Mouse (Mus musculus) activated CD4-positive, CD25-positive, alpha-beta regulatory T cell, adult 4 months (primary cell): Measurements from ENCODE around the gene Ubxn6. TPM values are rescaled to one million over a fixed set of nuclear protein-coding genes. Genes with fewer than 3 reads are reported as not detected.
A peak's percentile ranks its signal among the peaks of the same experiment; 100 is the strongest.
"Not testable (repeated sequence)": the region's sequence is repeated elsewhere in the genome, so short reads cannot be mapped to it uniquely, and the experiment has no call there.

Experiments used
- ATAC-seq: one replicate; pipeline ENCODE4 v1.8.0; 2017
- polyA plus RNA-seq, 2 experiments: library from polyadenylated mRNA; unstranded; fragments of 100-300 nt; shearing (Covaris generic); gene quantifications; one replicate each; pipeline ENCODE4 v1.2.1; 2017

Gene Ubxn6
- polyA plus RNA-seq, 2 experiments from 2014 or later: 33.8 to 42.1 TPM

DNA sequence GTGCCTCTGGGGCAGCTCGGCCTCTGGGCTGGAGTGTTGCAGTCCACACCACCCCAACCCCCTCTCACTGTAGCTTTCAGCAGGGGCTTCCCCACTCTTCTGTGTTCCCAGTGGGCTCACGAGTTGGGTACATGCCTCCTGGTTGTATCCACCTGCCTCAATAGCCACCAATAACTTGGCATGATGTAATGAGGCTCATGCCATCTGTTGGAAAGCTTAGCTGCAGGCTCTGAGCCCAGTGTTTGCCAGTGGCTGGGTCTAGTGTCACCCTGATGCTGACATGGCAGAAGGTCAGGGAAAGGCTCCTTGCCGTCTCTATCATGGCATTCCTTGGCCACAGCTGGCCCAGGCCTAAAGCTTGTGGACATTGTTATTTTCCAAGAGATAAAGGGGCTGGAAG, 26.0 kb upstream of the Ubxn6 start:
- no peak for ATAC-seq

DNA sequence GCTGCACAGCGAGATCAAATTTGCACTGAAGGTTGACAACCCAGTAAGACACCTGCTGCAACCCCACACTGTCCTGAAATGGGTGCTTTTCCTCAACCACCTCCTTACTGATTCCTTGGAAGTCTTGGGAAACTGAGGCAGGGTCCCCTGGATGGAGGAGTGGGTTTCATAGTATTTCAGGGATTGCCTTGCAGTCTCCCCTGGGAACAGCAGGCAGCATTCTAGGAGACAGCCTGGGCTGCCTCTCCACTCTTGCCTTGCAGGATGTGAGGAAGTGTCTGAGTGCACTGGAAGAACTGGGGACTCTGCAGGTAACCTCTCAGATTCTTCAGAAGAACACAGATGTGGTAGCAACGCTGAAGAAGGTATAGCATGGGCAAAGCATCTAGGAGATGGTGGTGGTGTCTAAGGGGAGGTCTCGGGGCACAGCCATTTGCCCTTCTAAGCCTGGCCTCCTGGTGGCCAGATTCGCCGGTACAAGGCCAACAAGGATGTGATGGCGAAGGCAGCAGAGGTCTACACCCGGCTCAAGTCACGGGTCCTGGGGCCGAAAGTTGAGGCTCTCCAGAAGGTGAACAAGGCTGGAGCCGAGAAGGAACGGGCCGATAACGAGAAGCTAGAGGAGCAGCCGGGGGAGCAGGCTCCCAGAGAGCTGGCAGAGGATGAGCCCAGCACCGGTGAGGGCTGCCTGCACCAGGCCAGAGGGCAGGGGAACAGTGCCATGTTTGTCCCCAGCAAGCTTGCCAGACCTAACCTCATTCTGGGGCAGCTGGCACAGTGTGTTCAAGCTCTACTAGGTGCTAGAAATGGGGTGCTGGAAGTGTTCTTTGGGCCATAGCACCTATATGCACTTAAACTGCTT, 24.1 kb upstream of the Ubxn6 start:
- no peak for ATAC-seq

DNA sequence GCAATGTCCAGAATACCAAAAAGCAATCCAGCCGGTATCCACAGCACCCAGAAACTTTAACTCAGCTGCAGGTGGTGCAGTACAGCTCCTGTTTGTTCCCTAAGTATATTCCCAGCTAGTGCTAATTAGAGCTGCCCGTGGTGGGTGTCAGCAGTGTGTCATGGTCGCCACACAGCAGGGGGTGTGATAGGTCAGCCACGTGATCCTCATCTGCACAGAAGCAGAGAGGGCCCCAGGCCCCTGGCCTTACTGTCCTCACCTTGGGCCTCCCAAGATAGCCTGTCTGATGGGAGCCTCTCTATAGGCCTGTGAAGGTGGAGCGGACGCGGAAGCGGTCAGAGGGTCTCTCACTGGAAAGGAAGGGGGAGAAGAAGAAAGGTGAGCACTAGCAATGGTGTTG, 23.4 kb upstream of the Ubxn6 start:
- no peak for ATAC-seq

DNA sequence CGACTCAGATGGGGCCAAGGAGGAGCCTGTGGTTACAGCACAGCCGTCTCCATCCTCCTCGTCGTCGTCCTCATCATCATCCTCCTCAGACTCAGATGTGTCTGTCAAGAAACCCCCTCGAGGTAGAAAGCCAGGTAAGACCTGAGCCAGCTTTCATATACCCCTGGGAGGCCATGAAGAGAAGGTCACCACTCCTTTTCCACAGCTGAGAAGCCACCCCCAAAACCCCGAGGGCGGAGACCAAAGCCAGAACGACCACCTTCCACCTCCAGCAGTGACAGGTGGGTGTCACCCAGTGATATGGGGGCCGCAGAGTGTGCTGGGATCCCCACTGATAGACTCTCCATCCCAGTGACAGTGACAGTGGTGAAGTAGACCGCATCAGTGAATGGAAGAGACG, 22.1 kb upstream of the Ubxn6 start:
- ATAC-seq: no peak

DNA sequence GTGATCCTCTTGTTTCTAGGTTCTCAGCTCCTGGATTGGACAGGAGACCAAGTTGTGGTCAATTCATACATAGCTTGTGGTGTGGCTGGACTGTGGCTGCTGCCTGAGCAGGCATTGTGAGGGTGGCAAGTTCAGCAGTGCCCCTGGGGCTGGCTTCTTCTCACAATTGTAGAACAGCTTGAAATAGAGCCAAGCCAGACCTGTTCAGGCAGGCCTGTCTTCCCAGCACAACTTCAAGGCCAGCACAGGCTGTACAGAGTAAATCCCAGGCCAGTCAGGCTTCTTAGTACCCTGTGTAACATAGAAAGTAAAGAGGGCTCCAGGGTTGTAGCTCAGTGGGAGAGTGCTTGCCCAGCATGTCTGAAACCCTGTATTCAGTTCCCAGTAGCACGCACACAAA, 18.0 kb upstream of the Ubxn6 start:
- ATAC-seq: no peak

DNA sequence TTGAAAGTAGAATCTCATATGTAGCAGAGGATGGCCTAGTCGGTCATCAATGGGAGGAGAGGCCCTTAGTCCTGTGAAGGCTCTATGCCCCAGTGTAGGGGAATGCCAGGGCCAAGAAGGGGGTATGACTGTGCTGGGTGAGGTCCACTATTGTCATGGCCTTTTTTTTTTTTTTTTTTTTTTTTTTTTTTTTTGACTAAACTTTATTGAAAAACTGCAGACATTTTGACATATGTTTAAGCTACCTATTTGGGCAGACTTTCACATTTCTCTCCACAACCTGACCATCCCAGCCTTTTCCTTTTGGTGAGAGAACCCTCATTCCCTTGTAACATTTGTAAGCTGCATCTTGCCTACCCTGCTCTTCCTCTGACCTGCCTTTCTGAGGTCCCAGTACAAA, 17.5 kb upstream of the Ubxn6 start:
- no peak for ATAC-seq

DNA sequence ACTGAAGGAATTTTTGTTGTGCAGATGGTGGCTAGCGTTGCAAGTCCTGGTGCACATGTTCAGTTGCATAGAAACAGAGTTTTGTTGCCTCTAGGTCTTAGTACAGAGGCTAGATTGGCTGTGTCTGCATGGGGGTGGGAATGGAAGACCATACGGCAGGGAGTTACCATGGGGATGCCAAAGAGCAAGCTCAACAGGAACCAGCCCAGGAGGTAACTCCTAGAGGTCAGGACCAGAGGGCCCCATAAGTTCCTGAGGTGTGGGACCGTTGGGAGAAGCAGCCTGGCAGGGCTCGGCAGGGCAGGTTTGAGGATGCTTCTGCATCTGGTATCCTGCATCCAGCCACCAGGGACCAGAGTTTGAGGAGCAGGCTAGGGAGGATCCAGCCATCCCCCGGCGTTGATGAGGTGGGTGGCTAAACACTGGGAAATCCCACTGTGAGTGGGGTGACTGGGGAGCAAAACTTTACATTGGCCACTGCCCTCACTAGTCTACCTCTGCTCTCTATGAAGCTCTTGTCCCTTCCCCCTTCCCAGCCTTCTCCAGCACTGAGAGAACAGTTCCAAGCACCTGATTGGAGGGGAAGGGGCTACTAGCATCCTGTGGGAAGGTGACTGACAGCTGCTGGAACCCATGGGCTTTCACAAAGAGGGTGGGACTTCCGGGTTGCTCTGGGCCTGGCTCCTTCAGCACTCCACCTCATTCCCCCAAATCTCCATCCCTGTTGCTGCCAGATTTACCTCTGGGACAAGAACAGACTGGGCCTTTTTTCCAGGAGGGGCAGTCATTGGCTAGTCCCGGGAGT, 6.2 kb upstream of the Ubxn6 start:
- no peak for ATAC-seq

DNA sequence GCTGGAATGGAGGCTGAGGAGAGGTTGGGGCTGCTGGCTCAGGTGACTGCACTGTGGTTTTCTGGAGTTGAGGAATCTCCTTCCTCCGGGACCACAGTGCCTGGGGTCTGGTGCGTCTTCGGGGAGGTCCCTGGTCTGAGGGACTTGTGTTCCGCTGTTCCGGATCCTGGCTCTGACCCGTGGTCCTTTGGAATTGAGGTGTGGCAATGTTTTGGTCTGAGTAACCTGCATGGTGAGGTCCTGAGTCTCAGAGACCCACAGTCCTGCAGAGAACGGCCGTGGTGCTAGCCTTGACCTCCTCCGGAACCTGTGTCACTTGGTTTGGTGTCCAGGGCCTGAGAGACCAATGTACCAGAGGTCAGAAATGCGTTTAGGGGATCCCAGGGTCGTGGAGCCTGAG, 5.1 kb upstream of the Ubxn6 start:
- no peak for ATAC-seq

DNA sequence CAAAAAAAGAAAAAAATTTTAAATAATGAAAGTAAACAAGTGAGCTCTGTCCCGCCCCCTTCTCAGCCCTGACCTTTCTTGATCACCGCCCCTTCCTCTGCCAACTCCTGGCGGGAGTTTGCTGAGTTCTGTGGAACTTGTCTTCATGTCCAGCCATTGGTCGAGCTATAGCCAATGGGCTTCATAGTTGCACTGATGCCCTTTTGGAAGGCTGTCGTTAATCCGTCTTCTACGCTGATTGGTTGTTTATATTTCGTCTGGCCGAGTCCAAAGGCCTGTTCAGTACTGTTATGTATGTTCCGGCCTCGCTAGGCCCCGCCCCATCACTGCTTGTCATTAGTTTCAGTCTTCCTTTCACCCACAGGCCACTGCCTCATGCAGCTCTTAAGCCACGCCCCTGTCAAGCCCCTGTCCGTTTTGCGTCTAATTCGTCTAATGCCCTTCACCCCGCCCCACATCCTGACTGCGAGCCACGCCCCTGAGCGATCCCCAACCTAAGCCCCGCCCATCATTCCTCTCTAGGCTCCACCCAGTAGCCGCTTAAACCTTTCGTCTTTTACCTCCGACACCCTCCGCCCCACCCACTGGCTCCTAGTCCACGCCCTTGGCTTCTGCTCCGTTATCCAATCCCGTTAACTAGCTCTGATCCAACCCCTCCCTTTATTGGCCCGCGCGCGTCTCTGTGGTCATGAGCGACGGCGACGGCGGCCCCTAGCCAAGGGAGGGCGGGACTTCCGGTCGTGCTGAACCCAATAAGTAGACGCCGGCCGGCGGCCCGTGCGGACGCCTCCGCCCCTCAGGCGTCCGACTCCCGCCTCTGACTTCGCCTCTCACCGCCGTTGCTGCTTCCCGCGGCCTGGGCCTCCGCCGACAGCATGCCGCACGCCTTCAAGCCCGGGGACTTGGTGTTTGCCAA, 4.3 kb upstream of the Ubxn6 start, which contains the start of gene Hdgfl2:
Gene Hdgfl2, plus strand, starts transcription at position 755 of the 916 bp plus-strand sequence.
- peak; percentile 76 for ATAC-seq

DNA sequence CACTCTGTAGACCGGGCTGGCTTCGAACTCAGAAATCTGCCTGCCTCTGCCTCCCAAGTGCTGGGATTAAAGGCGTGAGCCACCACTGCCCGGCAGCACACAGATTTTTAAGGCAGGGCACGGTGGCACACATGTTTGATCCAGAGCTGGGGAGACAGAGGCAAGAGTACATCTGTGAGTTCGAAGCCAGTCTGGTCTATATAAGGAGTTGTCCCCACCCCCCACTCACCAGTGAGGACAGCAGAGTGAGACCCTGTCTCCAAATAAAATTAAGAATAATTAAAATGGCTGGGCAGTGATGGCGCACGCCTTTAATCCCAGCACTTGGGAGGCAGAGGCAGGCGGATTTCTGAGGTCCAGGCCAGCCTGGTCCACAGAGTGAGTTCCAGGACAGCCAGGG, 3.5 kb upstream of the Ubxn6 start:
- ATAC-seq: not testable (repeated sequence)

DNA sequence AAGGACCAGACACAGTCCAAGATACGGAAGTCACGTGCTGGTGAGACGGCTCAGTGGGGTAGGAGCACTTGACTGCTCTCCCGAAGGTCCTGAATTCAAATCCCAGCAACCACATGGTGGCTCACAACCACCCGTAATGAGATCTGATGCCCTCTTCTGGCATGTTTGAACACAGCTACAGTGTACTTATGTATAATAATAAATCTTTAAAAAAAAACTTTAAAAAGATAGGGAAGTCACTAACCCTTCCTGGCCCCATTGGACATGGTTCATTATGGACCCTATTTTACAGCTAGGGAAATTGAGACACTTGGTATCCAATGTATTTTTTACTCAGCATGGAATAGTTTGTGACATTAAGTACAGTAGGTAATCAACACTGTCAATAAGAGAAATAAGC, 2.7 kb upstream of the Ubxn6 start:
- no peak for ATAC-seq

DNA sequence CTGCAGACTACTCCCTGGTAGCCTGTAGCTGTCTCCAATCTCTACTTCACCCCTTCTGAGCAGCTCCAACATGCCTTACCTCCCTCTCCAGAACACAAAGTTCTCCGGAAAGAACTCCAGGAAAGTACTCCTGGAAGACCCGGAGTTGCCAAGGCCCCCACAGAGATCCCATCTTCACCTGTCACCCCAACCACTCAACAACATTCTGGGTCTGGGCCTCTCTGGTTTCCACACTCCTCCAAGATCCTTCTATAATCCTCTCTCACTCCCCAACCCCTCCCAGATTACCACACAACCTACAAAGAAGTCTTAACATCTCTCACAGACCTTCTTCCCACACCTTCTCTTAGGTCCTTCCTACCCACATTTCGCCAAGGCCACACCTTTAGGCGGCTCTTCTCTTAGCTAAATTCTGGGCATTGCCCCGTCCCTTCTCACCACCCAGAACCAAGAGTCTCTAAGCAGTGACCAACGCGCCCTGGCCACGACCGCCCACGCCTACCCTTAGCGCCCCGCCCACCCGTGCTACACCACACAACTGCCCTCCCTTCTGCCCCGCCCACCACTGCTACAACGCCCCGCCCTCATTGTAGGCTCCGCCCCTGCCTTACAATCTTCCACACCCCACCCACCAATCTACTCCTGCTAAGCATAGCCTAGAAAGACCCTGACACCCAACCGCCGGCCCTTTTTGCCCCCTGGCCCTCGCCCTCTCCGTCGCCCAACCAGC, 566 bp downstream of the Ubxn6 start:
- no peak for ATAC-seq

DNA sequence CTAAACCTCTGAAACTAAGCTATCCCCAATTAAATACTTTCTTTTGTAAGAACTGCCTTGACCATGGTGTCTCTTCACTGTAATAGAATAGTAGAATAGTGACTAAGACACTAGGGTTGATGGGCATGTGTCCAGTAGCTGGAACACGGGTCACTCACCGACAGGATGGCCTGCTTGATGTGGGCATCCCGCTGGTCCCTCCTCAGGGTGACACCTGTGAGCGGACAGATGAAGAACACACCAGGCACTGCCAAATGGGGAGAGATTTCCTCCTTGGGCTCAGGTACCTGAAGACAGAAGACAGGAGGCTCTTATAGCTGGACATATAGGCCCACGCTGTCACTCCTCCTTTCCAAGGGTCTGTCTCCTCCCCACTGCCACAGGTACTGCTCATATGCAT, 2.6 kb downstream of the Ubxn6 start:
- ATAC-seq: no peak

DNA sequence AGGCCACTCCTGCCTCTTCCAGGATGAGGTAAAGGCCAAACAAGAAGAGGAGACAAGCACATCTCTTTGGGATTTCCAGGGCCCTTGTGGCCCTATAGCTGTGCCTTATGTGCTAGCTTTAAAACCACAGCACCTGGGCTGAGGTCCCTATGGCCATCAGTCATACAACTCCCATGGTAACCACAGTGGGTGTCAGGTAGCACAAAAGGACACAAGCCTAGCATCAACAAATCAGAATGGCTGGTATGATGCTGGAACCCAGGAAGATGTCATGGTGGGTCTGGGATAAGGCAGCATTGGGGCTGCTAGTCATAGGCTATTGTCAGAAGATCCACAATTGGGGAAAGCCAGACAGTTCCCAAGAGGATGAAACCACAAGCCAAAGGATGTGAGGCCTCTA, 3.7 kb downstream of the Ubxn6 start:
- ATAC-seq: no peak

DNA sequence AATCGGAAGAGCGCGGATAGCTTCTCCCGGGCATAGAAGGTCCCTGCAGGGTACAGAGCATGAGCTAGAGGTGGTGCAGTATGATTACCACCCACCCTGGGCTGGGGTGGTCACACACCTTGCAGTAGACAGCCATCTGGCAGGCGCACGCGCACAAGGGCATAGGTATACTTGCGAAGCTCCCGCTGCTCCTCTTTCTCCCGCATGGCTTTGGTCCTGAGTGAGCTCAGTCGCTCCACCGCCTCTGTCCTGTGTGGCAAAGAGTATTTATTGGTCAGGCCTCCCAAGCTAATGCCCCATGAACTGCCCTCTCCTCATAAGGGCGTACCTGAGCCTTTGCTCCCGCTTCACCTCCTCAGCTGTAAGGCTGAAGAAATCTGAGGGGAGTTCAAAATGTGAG, 5.8 kb downstream of the Ubxn6 start:
- no peak for ATAC-seq

DNA sequence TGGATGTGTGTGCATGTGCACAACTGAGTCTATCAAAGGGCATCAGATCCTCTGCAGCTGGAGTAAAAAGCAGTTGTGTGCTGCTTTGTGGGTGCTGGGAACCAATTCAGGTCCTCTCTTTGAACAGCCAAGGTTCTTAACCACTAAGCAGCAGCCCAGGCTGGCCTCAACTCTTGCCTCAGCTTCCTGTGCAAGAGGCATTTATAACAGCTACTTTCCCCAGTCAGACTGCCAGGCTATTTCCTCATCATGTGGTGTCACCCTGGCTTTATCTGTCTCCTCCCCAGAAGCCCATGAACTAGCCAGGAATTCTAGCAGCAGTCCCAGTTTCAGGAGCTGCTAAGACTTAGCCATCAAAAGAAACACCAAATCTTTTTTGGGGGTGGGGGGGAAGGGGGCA, 8.4 kb downstream of the Ubxn6 start:
- ATAC-seq: no peak

DNA sequence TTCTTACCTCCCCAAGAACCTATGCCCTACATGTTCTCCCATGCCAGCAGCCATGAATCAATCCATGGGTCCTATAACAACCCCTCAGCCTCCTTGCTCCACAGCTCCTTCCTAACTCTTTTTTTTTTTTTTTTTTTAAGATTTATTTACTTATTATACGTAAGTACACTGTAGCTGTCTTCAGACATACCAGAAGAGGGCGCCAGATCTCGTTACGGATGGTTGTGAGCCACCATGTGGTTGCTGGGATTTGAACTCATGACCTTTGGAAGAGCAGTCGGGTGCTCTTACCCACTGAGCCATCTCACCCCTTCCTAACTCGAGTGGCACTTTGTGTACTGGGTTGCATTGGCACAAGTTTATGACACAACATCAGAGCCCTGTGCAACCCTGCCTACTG, 9.1 kb downstream of the Ubxn6 start:
- ATAC-seq: not testable (repeated sequence)

DNA sequence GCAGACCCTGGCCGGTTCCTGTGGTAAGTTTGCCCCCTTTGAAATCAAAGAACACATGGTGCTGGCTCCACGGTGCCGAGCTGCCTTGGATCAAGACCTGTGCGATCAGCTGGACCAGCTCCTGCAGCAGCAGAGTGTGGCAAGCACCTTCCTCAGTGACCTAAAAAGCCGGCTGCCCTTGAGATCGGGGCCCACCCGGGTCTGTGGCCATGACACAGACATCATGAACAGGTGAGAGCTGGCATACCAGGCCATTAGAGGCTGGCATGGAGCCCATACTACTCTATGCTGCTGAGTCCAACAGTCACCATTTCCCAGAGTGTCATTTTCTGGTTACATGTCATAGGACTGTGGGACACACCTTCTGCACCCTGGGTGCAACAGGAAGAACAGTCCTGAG, 12.7 kb downstream of the Ubxn6 start:
- ATAC-seq: no peak

DNA sequence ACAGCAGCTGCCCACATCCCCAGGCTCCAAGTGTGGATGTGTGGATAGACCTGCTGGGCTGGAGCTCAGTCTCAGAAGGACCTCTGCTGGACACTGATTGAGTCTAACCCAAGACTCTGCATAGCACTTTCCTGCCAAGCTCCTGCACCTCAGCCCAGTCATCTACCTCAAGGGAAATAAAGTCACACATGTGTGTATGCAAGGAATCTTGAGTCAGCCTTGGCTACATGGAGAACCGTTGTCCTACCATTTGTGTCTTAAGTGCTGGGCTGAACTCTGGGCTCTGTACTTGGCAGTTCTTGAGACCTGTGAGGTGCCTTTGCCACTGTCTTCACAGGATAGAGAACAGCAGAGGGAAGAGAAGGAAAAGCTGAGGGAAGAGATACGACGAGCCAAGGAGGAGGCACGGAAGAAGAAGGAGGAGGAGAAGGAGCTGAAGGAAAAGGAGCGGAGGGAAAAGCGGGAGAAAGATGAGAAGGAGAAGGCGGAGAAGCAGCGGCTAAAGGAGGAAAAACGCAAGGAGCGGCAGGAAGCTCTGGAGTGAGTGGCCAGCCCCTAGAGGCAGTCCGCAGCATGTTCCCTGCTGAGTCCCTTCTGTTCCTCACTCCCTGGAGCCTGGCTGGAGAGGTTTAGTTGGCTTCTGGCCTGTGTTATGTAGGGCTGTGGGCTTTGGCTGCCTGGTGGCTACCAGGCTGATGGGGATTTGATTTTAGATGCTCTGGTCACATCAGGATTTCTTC, 17.3 kb downstream of the Ubxn6 start:
- ATAC-seq: no peak

DNA sequence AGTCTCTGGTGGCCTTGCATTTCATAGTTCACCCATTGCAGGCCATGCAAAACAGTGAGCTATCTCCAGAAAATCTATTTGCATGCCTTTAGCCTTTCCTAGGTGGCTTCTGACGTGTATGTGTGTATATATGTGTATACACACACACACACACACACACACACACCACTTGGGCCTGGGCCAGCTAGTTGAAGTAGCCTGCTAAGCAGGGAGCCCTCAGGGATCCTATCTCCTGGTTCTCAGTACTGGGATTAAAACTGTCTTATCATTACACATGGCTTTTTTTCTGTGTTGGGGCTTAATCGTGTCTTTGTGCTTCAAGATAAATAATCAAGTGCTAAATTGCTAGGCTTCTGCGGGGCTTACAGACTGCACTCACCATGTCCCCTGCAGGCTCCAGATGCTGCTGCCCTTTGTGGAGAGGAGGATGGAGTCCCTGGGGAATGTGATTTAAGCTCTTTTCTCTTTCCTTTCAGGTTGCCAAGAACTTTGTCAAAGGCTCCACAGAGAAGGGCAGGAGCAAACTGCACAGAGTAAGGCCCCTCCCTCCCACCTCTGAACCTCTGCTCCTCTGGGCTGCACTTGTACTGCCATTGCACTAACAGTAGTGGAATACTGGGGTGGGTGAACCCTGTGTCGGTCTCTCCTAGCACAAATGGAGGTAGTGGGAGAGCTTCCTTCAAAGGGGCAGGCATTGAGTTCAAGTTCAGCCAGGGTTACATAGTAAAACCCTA, 18.7 kb downstream of the Ubxn6 start:
- ATAC-seq: no peak

DNA sequence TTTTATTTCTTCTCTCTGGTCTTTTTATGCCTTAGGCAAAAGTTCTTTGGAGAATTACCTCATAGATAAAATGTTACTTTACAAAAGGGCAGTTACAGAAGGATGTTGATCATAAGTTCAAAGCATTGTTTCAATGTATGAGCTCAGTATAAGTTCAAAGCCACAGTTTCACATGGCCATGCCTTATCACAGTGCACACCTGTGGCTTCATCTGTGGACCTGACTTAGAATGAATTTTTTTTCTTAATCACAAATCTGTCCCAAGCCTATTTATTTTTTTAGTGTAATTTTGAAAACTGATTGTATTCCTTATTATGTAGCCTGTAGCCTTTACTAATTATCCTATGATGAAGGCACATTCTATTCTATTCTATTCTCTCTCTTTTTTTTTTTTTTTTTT, 19.9 kb downstream of the Ubxn6 start:
- ATAC-seq: no peak
